Mouse (Mus musculus): ENCODE results near the gene Tpbgl.

GRCm38 (mm10) chr7:99627366-99627765, 463 bp upstream of the Tpbgl start:
- TF ChIP-seq GATA1 (IDR thresholded peaks at IDR 0.05; ENCODE audit: borderline replicate concordance, low read length): no peak
- TF ChIP-seq FLI1 (IDR thresholded peaks at IDR 0.05; ENCODE audit: low read length): no peak
